Mouse (Mus musculus): ENCODE measurements around the gene Myo6.

Gene Myo6

GRCm38 (mm10) chr9:80186693-80187092, 21.9 kb downstream of the Myo6 start:
- Histone ChIP-seq H3K9me3 (ENCODE audit: low read length) (no peaks in the 10 kb centered on the region), H3K36me3 (ENCODE audit: insufficient read depth, low read length) (no peaks in the 10 kb centered on the region), H3K4me3 (replicated peaks; ENCODE audit: low read length) (no peak overlapping the region), H3K27me3 (ENCODE audit: insufficient read depth, low read length) (no peaks in the 10 kb centered on the region), H3K4me1 (replicated peaks; ENCODE audit: low read depth, low read length) (peaks cover 4% of the 10 kb centered on the region; the same call in 1 of the 2 replicates)
- no peak for TF ChIP-seq CTCF (conservative IDR thresholded peaks at IDR 0.05; ENCODE audit: low read length)
- TF ChIP-seq NANOG (IDR thresholded peaks at IDR 0.05; ENCODE audit: borderline replicate concordance, low read length): no peak
- TF ChIP-seq POU5F1 (IDR thresholded peaks at IDR 0.05; ENCODE audit: borderline replicate concordance, low read length): no peak

- H3K4me3 ChIP-seq (replicated peaks; ENCODE audit: low read length): no peak overlapping the region
- no peaks in the 10 kb centered on the region for H3K9me3 ChIP-seq (ENCODE audit: low read length)
- H3K4me1 ChIP-seq (replicated peaks; ENCODE audit: low read depth, low read length): peaks cover 4% of the 10 kb centered on the region; the same call in 1 of the 2 replicates
- no peaks in the 10 kb centered on the region for H3K27me3 ChIP-seq (ENCODE audit: insufficient read depth, low read length)
- no peaks in the 10 kb centered on the region for H3K36me3 ChIP-seq (ENCODE audit: insufficient read depth, low read length)
- TF ChIP-seq POU5F1 (IDR thresholded peaks at IDR 0.05; ENCODE audit: borderline replicate concordance, low read length) (no peak), NANOG (IDR thresholded peaks at IDR 0.05; ENCODE audit: borderline replicate concordance, low read length) (no peak), CTCF (conservative IDR thresholded peaks at IDR 0.05; ENCODE audit: low read length) (no peak)
Measured at GRCm38 (mm10) chr9:80188324-80188893, 23.6 kb downstream of the Myo6 start.

- no peaks in the 10 kb centered on the region for H3K36me3 ChIP-seq (ENCODE audit: insufficient read depth, low read length)
- TF ChIP-seq CTCF (conservative IDR thresholded peaks at IDR 0.05; ENCODE audit: low read length): no peak
- TF ChIP-seq NANOG (IDR thresholded peaks at IDR 0.05; ENCODE audit: borderline replicate concordance, low read length): no peak
- no peak for TF ChIP-seq POU5F1 (IDR thresholded peaks at IDR 0.05; ENCODE audit: borderline replicate concordance, low read length)
- H3K9me3 ChIP-seq (ENCODE audit: low read length): no peaks in the 10 kb centered on the region
- H3K4me1 ChIP-seq (replicated peaks; ENCODE audit: low read depth, low read length): peaks cover 4% of the 10 kb centered on the region
- H3K4me3 ChIP-seq (replicated peaks; ENCODE audit: low read length): no peak overlapping the region
- H3K27me3 ChIP-seq (ENCODE audit: insufficient read depth, low read length): no peaks in the 10 kb centered on the region
Measured at GRCm38 (mm10) chr9:80191240-80191639, 26.4 kb downstream of the Myo6 start.

DNA sequence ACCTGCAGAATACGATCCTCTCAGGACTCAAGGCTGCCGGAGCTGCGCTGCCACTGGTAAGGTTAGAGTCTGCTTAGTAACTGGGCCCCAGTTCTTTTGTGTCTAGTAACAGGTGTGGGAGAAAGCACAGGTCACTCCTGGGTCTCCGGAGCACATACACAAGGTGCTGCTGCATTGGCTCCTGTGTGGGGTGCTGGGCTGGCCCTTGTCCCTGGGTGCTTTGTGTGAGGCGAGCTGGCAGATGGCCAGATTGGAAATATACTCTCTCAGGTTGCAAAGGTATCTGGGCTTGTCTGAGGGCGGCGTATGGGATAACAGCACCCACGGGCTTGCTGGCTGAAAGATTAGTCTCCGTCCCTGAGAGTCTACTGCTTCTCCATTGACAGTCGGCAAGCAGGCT, 27.5 kb downstream of the Myo6 start:
- Histone ChIP-seq H3K4me3 (replicated peaks; ENCODE audit: low read length) (no peak overlapping the region), H3K4me1 (replicated peaks; ENCODE audit: low read depth, low read length) (peaks cover 10% of the 10 kb centered on the region), H3K27me3 (ENCODE audit: insufficient read depth, low read length) (no peaks in the 10 kb centered on the region), H3K9me3 (ENCODE audit: low read length) (no peaks in the 10 kb centered on the region), H3K36me3 (ENCODE audit: insufficient read depth, low read length) (no peaks in the 10 kb centered on the region)
- TF ChIP-seq NANOG (IDR thresholded peaks at IDR 0.05; ENCODE audit: borderline replicate concordance, low read length) (no peak), POU5F1 (IDR thresholded peaks at IDR 0.05; ENCODE audit: borderline replicate concordance, low read length) (no peak), CTCF (conservative IDR thresholded peaks at IDR 0.05; ENCODE audit: low read length) (no peak)

DNA sequence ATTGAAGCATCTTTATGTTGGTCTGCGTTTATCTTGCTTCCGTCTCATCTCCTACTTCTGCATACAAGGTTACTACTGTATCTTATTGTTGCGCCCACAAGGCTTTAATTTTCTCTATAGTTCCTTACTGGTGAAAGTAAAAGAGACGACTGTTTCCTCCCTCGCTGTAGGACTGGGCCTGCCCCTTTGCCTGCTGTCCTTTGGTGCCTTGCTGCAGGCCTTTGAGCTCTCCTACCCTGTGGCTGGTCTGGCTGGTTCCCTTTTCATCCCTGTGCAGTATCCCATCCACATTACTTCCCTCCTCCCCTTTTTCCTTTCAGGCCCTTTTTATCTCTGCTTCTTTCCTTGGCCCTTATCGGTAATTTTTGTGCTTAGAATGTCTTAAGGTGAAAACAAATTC, 29.6 kb downstream of the Myo6 start:
- Histone ChIP-seq H3K27me3 (ENCODE audit: insufficient read depth, low read length) (no peaks in the 10 kb centered on the region), H3K4me1 (replicated peaks; ENCODE audit: low read depth, low read length) (peaks cover 6% of the 10 kb centered on the region), H3K9me3 (ENCODE audit: low read length) (no peaks in the 10 kb centered on the region), H3K4me3 (replicated peaks; ENCODE audit: low read length) (no peak overlapping the region), H3K36me3 (ENCODE audit: insufficient read depth, low read length) (no peaks in the 10 kb centered on the region)
- TF ChIP-seq CTCF (conservative IDR thresholded peaks at IDR 0.05; ENCODE audit: low read length): no peak
- TF ChIP-seq POU5F1 (IDR thresholded peaks at IDR 0.05; ENCODE audit: borderline replicate concordance, low read length): no peak
- no peak for TF ChIP-seq NANOG (IDR thresholded peaks at IDR 0.05; ENCODE audit: borderline replicate concordance, low read length)

- TF ChIP-seq NANOG (IDR thresholded peaks at IDR 0.05; ENCODE audit: borderline replicate concordance, low read length): no peak
- no peak for TF ChIP-seq CTCF (conservative IDR thresholded peaks at IDR 0.05; ENCODE audit: low read length)
- TF ChIP-seq POU5F1 (IDR thresholded peaks at IDR 0.05; ENCODE audit: borderline replicate concordance, low read length): no peak
- H3K4me3 ChIP-seq (replicated peaks; ENCODE audit: low read length): no peak overlapping the region
Measured at GRCm38 (mm10) chr9:80196161-80196560, 31.3 kb downstream of the Myo6 start.

DNA sequence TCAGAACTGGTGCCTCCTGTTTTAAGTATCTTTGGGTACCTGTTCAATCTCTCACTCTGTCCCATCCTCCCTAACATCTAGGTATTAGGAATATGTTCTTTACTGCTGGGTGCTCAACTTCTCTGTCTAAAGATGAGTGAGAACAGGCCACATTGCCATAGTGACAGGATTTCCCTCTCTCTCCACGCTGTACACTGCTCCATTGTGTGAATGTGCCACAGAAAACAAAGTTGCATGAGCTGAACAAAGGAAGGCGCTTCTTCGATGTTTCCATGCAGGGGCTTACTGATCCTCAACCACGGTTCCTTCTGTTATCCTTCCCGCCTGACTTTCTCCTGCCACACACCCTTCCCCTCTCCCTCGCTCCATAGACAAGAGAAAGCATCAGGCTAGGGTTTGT, 32.4 kb downstream of the Myo6 start:
- TF ChIP-seq POU5F1 (IDR thresholded peaks at IDR 0.05; ENCODE audit: borderline replicate concordance, low read length): no peak
- TF ChIP-seq NANOG (IDR thresholded peaks at IDR 0.05; ENCODE audit: borderline replicate concordance, low read length): no peak
- no peak for TF ChIP-seq CTCF (conservative IDR thresholded peaks at IDR 0.05; ENCODE audit: low read length)
- H3K36me3 ChIP-seq (ENCODE audit: insufficient read depth, low read length): no peaks in the 10 kb centered on the region

More at GRCm38 (mm10) chr9:80196161-80196560, 31.3 kb downstream of the Myo6 start:
- Histone ChIP-seq H3K36me3 (ENCODE audit: insufficient read depth, low read length) (no peaks in the 10 kb centered on the region), H3K4me1 (replicated peaks; ENCODE audit: low read depth, low read length) (peaks cover 6% of the 10 kb centered on the region), H3K27me3 (ENCODE audit: insufficient read depth, low read length) (no peaks in the 10 kb centered on the region), H3K9me3 (ENCODE audit: low read length) (no peaks in the 10 kb centered on the region)

DNA sequence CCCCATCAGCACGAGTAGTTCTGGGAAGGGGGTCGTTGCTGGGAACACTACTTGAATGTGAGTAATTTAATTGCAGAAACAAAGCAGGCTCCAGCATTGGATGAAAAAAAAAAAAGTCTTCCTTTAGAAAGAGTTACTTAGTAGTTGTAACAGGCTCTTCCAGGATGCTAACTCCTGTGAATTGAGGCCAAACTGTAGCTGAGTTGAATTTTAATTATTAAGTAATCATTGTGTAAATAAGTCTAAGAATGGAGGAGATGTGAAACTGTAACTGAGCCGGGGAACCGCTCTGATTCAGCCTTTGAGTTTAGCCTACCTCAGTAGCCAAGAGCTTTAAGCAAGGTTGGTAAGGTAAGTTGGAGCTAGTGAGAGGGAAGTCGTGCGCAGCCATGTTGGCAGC, 36.0 kb downstream of the Myo6 start:
- TF ChIP-seq NANOG (IDR thresholded peaks at IDR 0.05; ENCODE audit: borderline replicate concordance, low read length) (no peak), POU5F1 (IDR thresholded peaks at IDR 0.05; ENCODE audit: borderline replicate concordance, low read length) (no peak), CTCF (conservative IDR thresholded peaks at IDR 0.05; ENCODE audit: low read length) (no peak)
- Histone ChIP-seq H3K4me1 (replicated peaks; ENCODE audit: low read depth, low read length) (peaks cover 13% of the 10 kb centered on the region), H3K9me3 (ENCODE audit: low read length) (no peaks in the 10 kb centered on the region), H3K4me3 (replicated peaks; ENCODE audit: low read length) (no peak overlapping the region), H3K36me3 (ENCODE audit: insufficient read depth, low read length) (no peaks in the 10 kb centered on the region), H3K27me3 (ENCODE audit: insufficient read depth, low read length) (no peaks in the 10 kb centered on the region)

More for the DNA sequence above, 32.4 kb downstream of the Myo6 start:
- Histone ChIP-seq H3K27me3 (ENCODE audit: insufficient read depth, low read length) (no peaks in the 10 kb centered on the region), H3K4me1 (replicated peaks; ENCODE audit: low read depth, low read length) (peaks cover 10% of the 10 kb centered on the region), H3K4me3 (replicated peaks; ENCODE audit: low read length) (no peak overlapping the region), H3K9me3 (ENCODE audit: low read length) (no peaks in the 10 kb centered on the region)
